In genomic region chr11:33660016-33660913, GRCm38 (mm10) we compare ENCODE assay signal across 21 mouse cellular contexts.
DNase-seq lines count a peak whose midpoint lies in the region; ATAC-seq and TF ChIP-seq lines count a peak whose summit lies in the region.
"Had no signal": no experiment of that assay in that cellular context is flagged by ENCODE, and none has a peak within 500 bp of the region (broad histone marks: within the 10 kb centered on the region; RNA-seq: fewer than 3 reads in every experiment).

No protein-coding gene starts in this region.

- H3K36me3 ChIP-seq in neural tube, embryonic 12.5 days: no peaks in the 10 kb centered on the region
- no peaks in the 10 kb centered on the region for H3K36me3 ChIP-seq in lung, embryonic 14.5 days (ENCODE audit: insufficient read depth)
- H3K36me3 ChIP-seq in neural tube, embryonic 14.5 days (ENCODE audit: control insufficient read depth, insufficient read depth, low read length): no peaks in the 10 kb centered on the region
- H3K36me3 ChIP-seq in liver, embryonic 12.5 days: no peaks in the 10 kb centered on the region
- H3K36me3 ChIP-seq: embryonic facial prominence, embryonic 15.5 days; forebrain, embryonic 15.5 days; heart, embryonic 13.5 days; hindbrain, embryonic 12.5 days; limb, embryonic 13.5 days; midbrain, embryonic 12.5 days had no signal

- 86% methylated on average over 13 of the region's 13 CpGs for WGBS in neural tube, embryonic 12.5 days
- WGBS in lung, embryonic 14.5 days: 67% methylated on average over 13 of the region's 13 CpGs
- 76% methylated on average over 13 of the region's 13 CpGs for WGBS in neural tube, embryonic 14.5 days
- WGBS in liver, embryonic 12.5 days (ENCODE audit: insufficient replicate concordance): 50% methylated on average over 13 of the region's 13 CpGs

- TF ChIP-seq CTCF in lung, embryonic 14.5 days (IDR thresholded peaks at IDR 0.05; ENCODE audit: low read depth): no peak

- H3K9ac ChIP-seq in neural tube, embryonic 12.5 days: no peak overlapping the region
- H3K9ac ChIP-seq in lung, embryonic 14.5 days: no peak overlapping the region
- H3K9ac ChIP-seq in neural tube, embryonic 14.5 days (replicated peaks; ENCODE audit: low read depth, low read length): no peak overlapping the region
- H3K9ac ChIP-seq in liver, embryonic 12.5 days: no peak overlapping the region
- H3K9ac ChIP-seq: embryonic facial prominence, embryonic 15.5 days; forebrain, embryonic 15.5 days; heart, embryonic 13.5 days; hindbrain, embryonic 12.5 days; limb, embryonic 13.5 days; liver, postnatal 0 days; midbrain, embryonic 12.5 days had no signal

- no peak for DNase-seq in neural tube, embryonic 10.5 days (ENCODE audit: extremely low spot score, low spot score)
- DNase-seq in brain, adult 2 months (ENCODE audit: low read depth, low spot score): peak; percentile 50
- DNase-seq in lung, embryonic 14.5 days: peak; percentile 3
- no peak for DNase-seq in right cerebral cortex, postnatal 14 days
- DNase-seq in layer of hippocampus, adult 9-10 months (ENCODE audit: low spot score): no peak
- DNase-seq: adrenal gland, adult 8-10 months; gastrocnemius, postnatal 10 days; kidney, postnatal 14 days; liver, postnatal 0 days; right cerebral cortex, adult 18-20 months had no signal

- no peak overlapping the region for H3K27ac ChIP-seq in neural tube, embryonic 12.5 days
- H3K27ac ChIP-seq in lung, embryonic 14.5 days (ENCODE audit: low read depth): no peak overlapping the region
- H3K27ac ChIP-seq in neural tube, embryonic 14.5 days (ENCODE audit: low read depth, low read length): no peak overlapping the region
- H3K27ac ChIP-seq in liver, embryonic 12.5 days: no peak overlapping the region
- H3K27ac ChIP-seq: embryonic facial prominence, embryonic 15.5 days; forebrain, embryonic 15.5 days; heart, embryonic 13.5 days; hindbrain, embryonic 12.5 days; left cerebral cortex, adult 2 months; limb, embryonic 13.5 days; midbrain, embryonic 12.5 days had no signal

- no peaks in the 10 kb centered on the region for H3K9me3 ChIP-seq in neural tube, embryonic 12.5 days
- H3K9me3 ChIP-seq in lung, embryonic 14.5 days (ENCODE audit: low read depth, low read length): no peaks in the 10 kb centered on the region
- H3K9me3 ChIP-seq in neural tube, embryonic 14.5 days (ENCODE audit: control insufficient read depth, low read length): no peaks in the 10 kb centered on the region
- H3K9me3 ChIP-seq in liver, embryonic 12.5 days (replicated peaks): no peaks in the 10 kb centered on the region
- H3K9me3 ChIP-seq: embryonic facial prominence, embryonic 15.5 days; forebrain, embryonic 15.5 days; heart, embryonic 13.5 days; hindbrain, embryonic 12.5 days; limb, embryonic 13.5 days; midbrain, embryonic 12.5 days had no signal

- peak; percentile 25; the same call in 1 of the 2 replicates for ATAC-seq in neural tube, embryonic 12.5 days (ENCODE audit: low FRiP score, low read depth)
- ATAC-seq in lung, embryonic 14.5 days (ENCODE audit: insufficient read depth): no peak
- peak; percentile 52; the same call in 1 of the 2 replicates for ATAC-seq in neural tube, embryonic 14.5 days (ENCODE audit: low read depth)
- ATAC-seq in liver, embryonic 12.5 days: no peak
- ATAC-seq: forebrain, embryonic 15.5 days; intestine, postnatal 0 days; liver, postnatal 0 days had no signal

- H3K27me3 ChIP-seq in neural tube, embryonic 12.5 days (replicated peaks): no peaks in the 10 kb centered on the region
- H3K27me3 ChIP-seq in lung, embryonic 14.5 days (ENCODE audit: insufficient read depth, low read length): no peaks in the 10 kb centered on the region
- no peaks in the 10 kb centered on the region for H3K27me3 ChIP-seq in neural tube, embryonic 14.5 days (ENCODE audit: control insufficient read depth, insufficient read depth, low read length)
- H3K27me3 ChIP-seq in liver, embryonic 12.5 days (replicated peaks): no peaks in the 10 kb centered on the region
- H3K27me3 ChIP-seq: embryonic facial prominence, embryonic 15.5 days; forebrain, embryonic 15.5 days; heart, embryonic 13.5 days; hindbrain, embryonic 12.5 days; midbrain, embryonic 12.5 days had no signal

- H3K4me1 ChIP-seq in neural tube, embryonic 12.5 days: no peaks in the 10 kb centered on the region
- H3K4me1 ChIP-seq in lung, embryonic 14.5 days (ENCODE audit: insufficient read depth): no peaks in the 10 kb centered on the region
- H3K4me1 ChIP-seq in neural tube, embryonic 14.5 days (ENCODE audit: control insufficient read depth, insufficient read depth, low read length): peaks cover 3% of the 10 kb centered on the region; the same call in 1 of the 2 replicates
- H3K4me1 ChIP-seq in liver, embryonic 12.5 days: no peaks in the 10 kb centered on the region
- H3K4me1 ChIP-seq: embryonic facial prominence, embryonic 15.5 days; forebrain, embryonic 15.5 days; heart, embryonic 13.5 days; hindbrain, embryonic 12.5 days; midbrain, embryonic 12.5 days had no signal

- no peak overlapping the region for H3K4me3 ChIP-seq in neural tube, embryonic 12.5 days
- no peak overlapping the region for H3K4me3 ChIP-seq in lung, embryonic 14.5 days (ENCODE audit: low read depth, low read length)
- H3K4me3 ChIP-seq in neural tube, embryonic 14.5 days (ENCODE audit: low read depth, low read length): no peak overlapping the region
- H3K4me3 ChIP-seq in liver, embryonic 12.5 days: no peak overlapping the region
- H3K4me3 ChIP-seq: embryonic facial prominence, embryonic 15.5 days; forebrain, embryonic 15.5 days; heart, embryonic 13.5 days; hindbrain, embryonic 12.5 days; left cerebral cortex, adult 2 months; limb, embryonic 13.5 days; midbrain, embryonic 12.5 days had no signal

- no peak overlapping the region for H3K4me2 ChIP-seq in neural tube, embryonic 12.5 days (replicated peaks)
- H3K4me2 ChIP-seq in lung, embryonic 14.5 days: no peak overlapping the region
- H3K4me2 ChIP-seq in neural tube, embryonic 14.5 days (ENCODE audit: low read depth, low read length): no peak overlapping the region
- H3K4me2 ChIP-seq in liver, embryonic 12.5 days: no peak overlapping the region
- H3K4me2 ChIP-seq: embryonic facial prominence, embryonic 15.5 days; forebrain, embryonic 15.5 days; heart, embryonic 13.5 days; hindbrain, embryonic 12.5 days; limb, embryonic 13.5 days; midbrain, embryonic 12.5 days had no signal

Comparison
In these comparisons a context has a peak if more than half of its experiments do, and no peak if none do; other contexts are left out.
1. ATAC-seq: peak in neural tube, embryonic 12.5 days (single experiment) and neural tube, embryonic 14.5 days (single experiment); none in lung, embryonic 14.5 days (single experiment) and liver, embryonic 12.5 days (single experiment).
2. DNase-seq: peak in brain, adult 2 months (single experiment) and lung, embryonic 14.5 days (single experiment); none in neural tube, embryonic 10.5 days (single experiment), right cerebral cortex, postnatal 14 days (single experiment) and layer of hippocampus, adult 9-10 months (single experiment).